36 mouse cellular contexts compared by ENCODE assay signal in genomic region chr1:57991277-57991676, GRCm38 (mm10). TPM values are rescaled to one million over a fixed set of nuclear protein-coding genes. Genes with fewer than 3 reads are reported as not detected.
"Had no signal": no experiment of that assay in that cellular context is flagged by ENCODE, and none has a peak within 500 bp of the region (broad histone marks: within the 10 kb centered on the region; RNA-seq: fewer than 3 reads in every experiment).

No protein-coding gene starts in this region.

- H3K27me3 ChIP-seq: limb, embryonic 12.5 days; limb, embryonic 13.5 days; limb, embryonic 15.5 days; liver, embryonic 12.5 days; liver, embryonic 13.5 days; liver, embryonic 15.5 days; lung, embryonic 15.5 days; midbrain, embryonic 12.5 days; midbrain, embryonic 13.5 days; midbrain, embryonic 15.5 days; neural tube, embryonic 12.5 days had no signal

- ATAC-seq: liver, embryonic 12.5 days; liver, postnatal 0 days; lung, postnatal 0 days; midbrain, embryonic 13.5 days; midbrain, embryonic 15.5 days; midbrain, embryonic 16.5 days had no signal

- H3K9ac ChIP-seq: limb, embryonic 12.5 days; limb, embryonic 13.5 days; limb, embryonic 15.5 days; liver, embryonic 12.5 days; liver, embryonic 13.5 days; liver, embryonic 14.5 days; liver, embryonic 15.5 days; liver, postnatal 0 days; lung, embryonic 14.5 days; lung, embryonic 15.5 days; midbrain, embryonic 12.5 days; midbrain, embryonic 13.5 days; midbrain, embryonic 15.5 days; neural tube, embryonic 12.5 days had no signal

- DNase-seq: left cerebral cortex, postnatal 4 days; liver; liver, embryonic 13.5 days; liver, postnatal 0 days; lung, adult 18-20 months; lung, adult 2 months; lung, embryonic 14.5 days; lung, postnatal 10 days; lung, postnatal 14 days; lung, postnatal 36 days; lung, postnatal 4 days; midbrain, embryonic 14.5 days had no signal

- H3K4me1 ChIP-seq: limb, embryonic 10.5 days had no signal

- H3K27ac ChIP-seq: limb, embryonic 10.5 days; limb, embryonic 12.5 days; limb, embryonic 13.5 days; limb, embryonic 15.5 days; liver, embryonic 12.5 days; liver, embryonic 13.5 days; liver, embryonic 14.5 days; liver, embryonic 15.5 days; lung, embryonic 15.5 days; macrophage; midbrain, embryonic 10.5 days; midbrain, embryonic 12.5 days; midbrain, embryonic 13.5 days; midbrain, embryonic 15.5 days; neural tube, embryonic 12.5 days had no signal

- H3K36me3 ChIP-seq: limb, embryonic 10.5 days; limb, embryonic 12.5 days; limb, embryonic 13.5 days; limb, embryonic 15.5 days; liver, embryonic 12.5 days; liver, embryonic 13.5 days; liver, embryonic 15.5 days; lung, embryonic 15.5 days; midbrain, embryonic 10.5 days; midbrain, embryonic 12.5 days; midbrain, embryonic 13.5 days; midbrain, embryonic 15.5 days; neural tube, embryonic 12.5 days had no signal

- H3K4me3 ChIP-seq: limb, embryonic 10.5 days; limb, embryonic 12.5 days; limb, embryonic 13.5 days; limb, embryonic 15.5 days; liver, embryonic 12.5 days; liver, embryonic 13.5 days; liver, embryonic 15.5 days; lung, embryonic 15.5 days; megakaryocyte, embryonic 14.5 days; midbrain, embryonic 10.5 days; midbrain, embryonic 12.5 days; midbrain, embryonic 13.5 days; midbrain, embryonic 15.5 days; myocyte; neural tube, embryonic 12.5 days had no signal

- H3K4me2 ChIP-seq: limb, embryonic 12.5 days; limb, embryonic 13.5 days; limb, embryonic 15.5 days; liver, embryonic 11.5 days; liver, embryonic 12.5 days; liver, embryonic 13.5 days; liver, embryonic 15.5 days; lung, embryonic 14.5 days; lung, embryonic 15.5 days; midbrain, embryonic 11.5 days; midbrain, embryonic 12.5 days; midbrain, embryonic 13.5 days; midbrain, embryonic 15.5 days; neural tube, embryonic 12.5 days had no signal

- H3K9me3 ChIP-seq: limb, embryonic 10.5 days; limb, embryonic 12.5 days; limb, embryonic 13.5 days; limb, embryonic 15.5 days; liver, embryonic 12.5 days; liver, embryonic 13.5 days; liver, embryonic 15.5 days; lung, embryonic 15.5 days; megakaryocyte, embryonic 14.5 days; midbrain, embryonic 10.5 days; midbrain, embryonic 12.5 days; midbrain, embryonic 13.5 days; midbrain, embryonic 15.5 days; neural tube, embryonic 12.5 days had no signal

RNA-seq across cellular contexts. Expression of gene Sgo2a, which starts 4.5 kb away (rescaled TPM):
- polyA plus RNA-seq: liver, adult 2 months had no signal

RNA-seq across cellular contexts. Expression of gene Aox1, which starts 38.5 kb away (rescaled TPM):
- total RNA-seq: megakaryocyte progenitor cell, adult 5-6 weeks; megakaryocyte-erythroid progenitor cell, adult 5-6 weeks had no signal
- polyA plus RNA-seq: limb, embryonic 11.5 days had no signal
